Mouse (Mus musculus): ENCODE measurements around the gene Antxr1. TPM values are rescaled to one million over a fixed set of nuclear protein-coding genes. Genes with fewer than 3 reads are reported as not detected.

The Antxr1 gene
- polyA plus RNA-seq, 1 experiment, result not detected

- TF ChIP-seq POLR2A (IDR thresholded peaks at IDR 0.05; ENCODE audit: insufficient read depth, low read depth, low read length), result no peak
- TF ChIP-seq CTCF (IDR thresholded peaks at IDR 0.05; ENCODE audit: insufficient read depth, low read depth, low read length), result no peak
- WGBS, result 66% methylated on average over 5 of the region's 5 CpGs
- no peak overlapping the region for H3K27ac ChIP-seq (ENCODE audit: insufficient read depth, low read depth, low read length)
- H3K4me1 ChIP-seq (ENCODE audit: control insufficient read depth, insufficient read depth, low read length), result peaks cover 3% of the 10 kb centered on the region; the same call in 1 of the 2 replicates
- H3K4me3 ChIP-seq (ENCODE audit: insufficient read depth, low read depth, low read length), result no peak overlapping the region
Observed at GRCm38 (mm10) chr6:87258976-87259375, 76.6 kb downstream of the Antxr1 start.

- Histone ChIP-seq H3K27ac (ENCODE audit: insufficient read depth, low read depth, low read length) (no peak overlapping the region), H3K4me3 (ENCODE audit: insufficient read depth, low read depth, low read length) (no peak overlapping the region), H3K4me1 (ENCODE audit: control insufficient read depth, insufficient read depth, low read length) (peaks cover 3% of the 10 kb centered on the region; the same call in 1 of the 2 replicates)
- WGBS, result 82% methylated on average over 7 of the region's 7 CpGs
- TF ChIP-seq CTCF (IDR thresholded peaks at IDR 0.05; ENCODE audit: insufficient read depth, low read depth, low read length), result no peak
Observed at GRCm38 (mm10) chr6:87257981-87258775, 77.4 kb downstream of the Antxr1 start.

GRCm38 (mm10) chr6:87257471-87257870, 78.2 kb downstream of the Antxr1 start:
- no peak overlapping the region for H3K4me3 ChIP-seq (ENCODE audit: insufficient read depth, low read depth, low read length)
- no peak overlapping the region for H3K27ac ChIP-seq (ENCODE audit: insufficient read depth, low read depth, low read length)
- peaks cover 3% of the 10 kb centered on the region; the same call in 1 of the 2 replicates for H3K4me1 ChIP-seq (ENCODE audit: control insufficient read depth, insufficient read depth, low read length)
- TF ChIP-seq CTCF (IDR thresholded peaks at IDR 0.05; ENCODE audit: insufficient read depth, low read depth, low read length) (no peak), POLR2A (IDR thresholded peaks at IDR 0.05; ENCODE audit: insufficient read depth, low read depth, low read length) (no peak)
- WGBS, result 96% methylated on average over 4 of the region's 4 CpGs

GRCm38 (mm10) chr6:87255668-87256067, 80.0 kb downstream of the Antxr1 start:
- TF ChIP-seq POLR2A (IDR thresholded peaks at IDR 0.05; ENCODE audit: insufficient read depth, low read depth, low read length) (no peak), CTCF (IDR thresholded peaks at IDR 0.05; ENCODE audit: insufficient read depth, low read depth, low read length) (no peak)
- Histone ChIP-seq H3K27ac (ENCODE audit: insufficient read depth, low read depth, low read length) (no peak overlapping the region), H3K4me3 (ENCODE audit: insufficient read depth, low read depth, low read length) (no peak overlapping the region), H3K4me1 (ENCODE audit: control insufficient read depth, insufficient read depth, low read length) (peaks cover 3% of the 10 kb centered on the region; the same call in 1 of the 2 replicates)
- 94% methylated on average over 12 of the region's 12 CpGs for WGBS

- 69% methylated on average over 7 of the region's 7 CpGs for WGBS
- TF ChIP-seq POLR2A (IDR thresholded peaks at IDR 0.05; ENCODE audit: insufficient read depth, low read depth, low read length) (no peak), CTCF (IDR thresholded peaks at IDR 0.05; ENCODE audit: insufficient read depth, low read depth, low read length) (no peak)
- Histone ChIP-seq H3K4me1 (ENCODE audit: control insufficient read depth, insufficient read depth, low read length) (peaks cover 3% of the 10 kb centered on the region; the same call in 1 of the 2 replicates), H3K27ac (ENCODE audit: insufficient read depth, low read depth, low read length) (no peak overlapping the region), H3K4me3 (ENCODE audit: insufficient read depth, low read depth, low read length) (no peak overlapping the region)
Observed at GRCm38 (mm10) chr6:87254756-87255155, 80.9 kb downstream of the Antxr1 start.

- no peak overlapping the region for H3K4me3 ChIP-seq (ENCODE audit: insufficient read depth, low read depth, low read length)
- no peak for TF ChIP-seq POLR2A (IDR thresholded peaks at IDR 0.05; ENCODE audit: insufficient read depth, low read depth, low read length)
- H3K27ac ChIP-seq (ENCODE audit: insufficient read depth, low read depth, low read length), result no peak overlapping the region
- WGBS, result 39% methylated on average over 5 of the region's 5 CpGs
- H3K4me1 ChIP-seq (ENCODE audit: control insufficient read depth, insufficient read depth, low read length), result 0 out of 2 replicates have a peak, but pooled peaks cover 4% of the 10 kb centered on the region
Observed at GRCm38 (mm10) chr6:87251716-87252115, 83.9 kb downstream of the Antxr1 start.

- Histone ChIP-seq H3K4me1 (ENCODE audit: control insufficient read depth, insufficient read depth, low read length) (0 out of 2 replicates have a peak, but pooled peaks cover 4% of the 10 kb centered on the region), H3K4me3 (ENCODE audit: insufficient read depth, low read depth, low read length) (no peak overlapping the region), H3K27ac (ENCODE audit: insufficient read depth, low read depth, low read length) (no peak overlapping the region)
- TF ChIP-seq POLR2A (IDR thresholded peaks at IDR 0.05; ENCODE audit: insufficient read depth, low read depth, low read length) (no peak), CTCF (IDR thresholded peaks at IDR 0.05; ENCODE audit: insufficient read depth, low read depth, low read length) (no peak)
- WGBS, result 82% methylated on average over 3 of the region's 3 CpGs
Observed at GRCm38 (mm10) chr6:87250701-87251100, 84.9 kb downstream of the Antxr1 start.

GRCm38 (mm10) chr6:87248226-87248834, 87.3 kb downstream of the Antxr1 start:
- 0 out of 2 replicates have a peak, but pooled peaks cover 7% of the 10 kb centered on the region for H3K4me1 ChIP-seq (ENCODE audit: control insufficient read depth, insufficient read depth, low read length)
- no peak overlapping the region for H3K4me3 ChIP-seq (ENCODE audit: insufficient read depth, low read depth, low read length)
- WGBS, result 81% methylated on average over 9 of the region's 9 CpGs
- TF ChIP-seq CTCF (IDR thresholded peaks at IDR 0.05; ENCODE audit: insufficient read depth, low read depth, low read length) (no peak), POLR2A (IDR thresholded peaks at IDR 0.05; ENCODE audit: insufficient read depth, low read depth, low read length) (no peak)
- H3K27ac ChIP-seq (ENCODE audit: insufficient read depth, low read depth, low read length), result no peak overlapping the region

All from olfactory bulb, adult 2 months (tissue).